Mouse (Mus musculus): ENCODE data around the gene Ralgapb. TPM values are rescaled to one million over a fixed set of nuclear protein-coding genes. Genes with fewer than 3 reads are reported as not detected.

Gene Ralgapb
- polyA plus RNA-seq, 1 experiment from 2014 or later = 17.6 TPM

DNA sequence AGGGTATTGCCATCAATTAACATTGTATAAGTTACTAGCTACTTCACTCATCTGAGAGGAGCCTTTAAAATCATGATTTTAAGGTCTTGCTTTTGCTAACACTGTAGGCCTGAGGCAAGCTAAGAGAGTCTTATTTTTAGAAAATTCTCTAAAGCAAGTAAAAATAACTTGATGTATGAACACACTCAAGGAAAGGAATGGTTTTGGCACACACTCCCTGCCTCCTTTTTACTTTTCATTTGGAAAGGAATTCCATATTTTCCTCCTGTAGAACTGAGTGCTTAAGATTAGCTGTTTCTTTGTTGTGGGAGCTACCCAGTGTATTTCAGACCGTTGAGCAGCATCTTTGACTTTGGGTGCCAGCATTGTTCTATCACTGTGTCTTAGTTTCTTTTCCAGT lies 64.5 kb downstream of the Ralgapb start:
- H3K36me3 ChIP-seq (ENCODE audit: insufficient read depth, low read length) = peaks cover 47% of the 10 kb centered on the region
- WGBS = 92% methylated on average over 1 of the region's 1 CpGs

GRCm38 (mm10) chr2:158477640-158478039 lies 68.0 kb downstream of the Ralgapb start:
- ATAC-seq (replicated peaks; ENCODE audit: low FRiP score, low read depth) (no peak), DNase-seq (ENCODE audit: low spot score) (no peak)

More for the DNA sequence above, 64.5 kb downstream of the Ralgapb start:
- ATAC-seq (replicated peaks; ENCODE audit: low FRiP score, low read depth) (no peak), DNase-seq (ENCODE audit: low spot score) (no peak)
- H3K27me3 ChIP-seq (ENCODE audit: insufficient read depth, low read length) = no peaks in the 10 kb centered on the region
- no peak overlapping the region for H3K27ac ChIP-seq
- H3K9ac ChIP-seq (ENCODE audit: low read depth, low read length) = no peak overlapping the region
- no peak overlapping the region for H3K4me2 ChIP-seq (ENCODE audit: low read length)
- H3K4me3 ChIP-seq (replicated peaks; ENCODE audit: low read depth, low read length) = no peak overlapping the region
- TF ChIP-seq CTCF (IDR thresholded peaks at IDR 0.05; ENCODE audit: low read depth) = no peak
- no peaks in the 10 kb centered on the region for H3K4me1 ChIP-seq (replicated peaks; ENCODE audit: insufficient read depth, low read length)
- no peaks in the 10 kb centered on the region for H3K9me3 ChIP-seq (replicated peaks; ENCODE audit: low read length)

GRCm38 (mm10) chr2:158498457-158498856 lies 88.8 kb downstream of the Ralgapb start:
- no peaks in the 10 kb centered on the region for H3K9me3 ChIP-seq (replicated peaks; ENCODE audit: low read length)
- H3K27me3 ChIP-seq (ENCODE audit: insufficient read depth, low read length) = no peaks in the 10 kb centered on the region
- H3K4me3 ChIP-seq (replicated peaks; ENCODE audit: low read depth, low read length) = no peak overlapping the region
- H3K27ac ChIP-seq = no peak overlapping the region
- TF ChIP-seq CTCF (IDR thresholded peaks at IDR 0.05; ENCODE audit: low read depth) = no peak
- ATAC-seq (replicated peaks; ENCODE audit: low FRiP score, low read depth) = no peak
- no peak overlapping the region for H3K4me2 ChIP-seq (ENCODE audit: low read length)
- H3K9ac ChIP-seq (ENCODE audit: low read depth, low read length) = no peak overlapping the region
- DNase-seq (ENCODE audit: low spot score) = no peak
- 86% methylated on average over 5 of the region's 5 CpGs for WGBS
- peaks cover 31% of the 10 kb centered on the region for H3K36me3 ChIP-seq (ENCODE audit: insufficient read depth, low read length)
- H3K4me1 ChIP-seq (replicated peaks; ENCODE audit: insufficient read depth, low read length) = no peaks in the 10 kb centered on the region

More at GRCm38 (mm10) chr2:158477640-158478039, 68.0 kb downstream of the Ralgapb start:
- Histone ChIP-seq H3K4me2 (ENCODE audit: low read length) (no peak overlapping the region), H3K4me3 (replicated peaks; ENCODE audit: low read depth, low read length) (no peak overlapping the region), H3K9me3 (replicated peaks; ENCODE audit: low read length) (no peaks in the 10 kb centered on the region), H3K27me3 (ENCODE audit: insufficient read depth, low read length) (no peaks in the 10 kb centered on the region), H3K9ac (ENCODE audit: low read depth, low read length) (no peak overlapping the region), H3K27ac (no peak overlapping the region), H3K4me1 (replicated peaks; ENCODE audit: insufficient read depth, low read length) (no peaks in the 10 kb centered on the region), H3K36me3 (ENCODE audit: insufficient read depth, low read length) (peaks cover 64% of the 10 kb centered on the region)
- 91% methylated on average over 3 of the region's 3 CpGs for WGBS
- no peak for TF ChIP-seq CTCF (IDR thresholded peaks at IDR 0.05; ENCODE audit: low read depth)

GRCm38 (mm10) chr2:158501836-158502812 lies 92.5 kb downstream of the Ralgapb start, which contains the start of gene Adig:
TSS of gene Adig (plus strand) at chr2:158502612.
- DNase-seq (ENCODE audit: low spot score) (no peak), ATAC-seq (replicated peaks; ENCODE audit: low FRiP score, low read depth) (no peak)
- Histone ChIP-seq H3K27ac (no peak within 1 kb of the TSS), H3K4me3 (replicated peaks; ENCODE audit: low read depth, low read length) (no peak within 1 kb of the TSS), H3K4me1 (replicated peaks; ENCODE audit: insufficient read depth, low read length) (no peaks in the 10 kb centered on the region), H3K9ac (ENCODE audit: low read depth, low read length) (no peak within 1 kb of the TSS), H3K36me3 (ENCODE audit: insufficient read depth, low read length) (peaks cover 8% of the 10 kb centered on the region; the same call in 1 of the 2 replicates), H3K9me3 (replicated peaks; ENCODE audit: low read length) (no peaks in the 10 kb centered on the region), H3K4me2 (ENCODE audit: low read length) (no peak within 1 kb of the TSS), H3K27me3 (ENCODE audit: insufficient read depth, low read length) (no peaks in the 10 kb centered on the region)
- WGBS = 70% methylated on average over 11 of the region's 11 CpGs
- TF ChIP-seq CTCF (IDR thresholded peaks at IDR 0.05; ENCODE audit: low read depth) = no peak

GRCm38 (mm10) chr2:158503226-158503625 lies 93.6 kb downstream of the Ralgapb start:
- DNase-seq (ENCODE audit: low spot score) (no peak), ATAC-seq (replicated peaks; ENCODE audit: low FRiP score, low read depth) (no peak)
- H3K27me3 ChIP-seq (ENCODE audit: insufficient read depth, low read length) = no peaks in the 10 kb centered on the region
- peaks cover 8% of the 10 kb centered on the region; the same call in 1 of the 2 replicates for H3K36me3 ChIP-seq (ENCODE audit: insufficient read depth, low read length)
- no peak overlapping the region for H3K4me3 ChIP-seq (replicated peaks; ENCODE audit: low read depth, low read length)
- TF ChIP-seq CTCF (IDR thresholded peaks at IDR 0.05; ENCODE audit: low read depth) = no peak
- H3K4me2 ChIP-seq (ENCODE audit: low read length) = no peak overlapping the region
- no peaks in the 10 kb centered on the region for H3K4me1 ChIP-seq (replicated peaks; ENCODE audit: insufficient read depth, low read length)
- H3K27ac ChIP-seq = no peak overlapping the region
- H3K9ac ChIP-seq (ENCODE audit: low read depth, low read length) = no peak overlapping the region
- 90% methylated on average over 7 of the region's 7 CpGs for WGBS
- no peaks in the 10 kb centered on the region for H3K9me3 ChIP-seq (replicated peaks; ENCODE audit: low read length)

- H3K4me3 ChIP-seq (replicated peaks; ENCODE audit: low read depth, low read length) = no peak overlapping the region
- no peak overlapping the region for H3K9ac ChIP-seq (ENCODE audit: low read depth, low read length)
- 46% methylated on average over 4 of the region's 4 CpGs for WGBS
- no peak for DNase-seq (ENCODE audit: low spot score)
- peaks cover 5% of the 10 kb centered on the region; the same call in 1 of the 2 replicates for H3K36me3 ChIP-seq (ENCODE audit: insufficient read depth, low read length)
- no peak for ATAC-seq (replicated peaks; ENCODE audit: low FRiP score, low read depth)
- no peak for TF ChIP-seq CTCF (IDR thresholded peaks at IDR 0.05; ENCODE audit: low read depth)
- H3K9me3 ChIP-seq (replicated peaks; ENCODE audit: low read length) = no peaks in the 10 kb centered on the region
- H3K27me3 ChIP-seq (ENCODE audit: insufficient read depth, low read length) = no peaks in the 10 kb centered on the region
- no peaks in the 10 kb centered on the region for H3K4me1 ChIP-seq (replicated peaks; ENCODE audit: insufficient read depth, low read length)
- H3K27ac ChIP-seq = no peak overlapping the region
- H3K4me2 ChIP-seq (ENCODE audit: low read length) = no peak overlapping the region
Observed at GRCm38 (mm10) chr2:158503671-158504070, 94.0 kb downstream of the Ralgapb start.

Measured in kidney, postnatal 0 days (tissue).